Mouse (Mus musculus): Measurements from ENCODE around the gene Gramd4. TPM values are rescaled to one million over a fixed set of nuclear protein-coding genes. Genes with fewer than 3 reads are reported as not detected.
A peak's percentile ranks its signal among the peaks of the same experiment; 100 is the strongest.

Gramd4 gene
- polyA plus RNA-seq, 1 experiment from 2014 or later: 33.4 TPM

DNA sequence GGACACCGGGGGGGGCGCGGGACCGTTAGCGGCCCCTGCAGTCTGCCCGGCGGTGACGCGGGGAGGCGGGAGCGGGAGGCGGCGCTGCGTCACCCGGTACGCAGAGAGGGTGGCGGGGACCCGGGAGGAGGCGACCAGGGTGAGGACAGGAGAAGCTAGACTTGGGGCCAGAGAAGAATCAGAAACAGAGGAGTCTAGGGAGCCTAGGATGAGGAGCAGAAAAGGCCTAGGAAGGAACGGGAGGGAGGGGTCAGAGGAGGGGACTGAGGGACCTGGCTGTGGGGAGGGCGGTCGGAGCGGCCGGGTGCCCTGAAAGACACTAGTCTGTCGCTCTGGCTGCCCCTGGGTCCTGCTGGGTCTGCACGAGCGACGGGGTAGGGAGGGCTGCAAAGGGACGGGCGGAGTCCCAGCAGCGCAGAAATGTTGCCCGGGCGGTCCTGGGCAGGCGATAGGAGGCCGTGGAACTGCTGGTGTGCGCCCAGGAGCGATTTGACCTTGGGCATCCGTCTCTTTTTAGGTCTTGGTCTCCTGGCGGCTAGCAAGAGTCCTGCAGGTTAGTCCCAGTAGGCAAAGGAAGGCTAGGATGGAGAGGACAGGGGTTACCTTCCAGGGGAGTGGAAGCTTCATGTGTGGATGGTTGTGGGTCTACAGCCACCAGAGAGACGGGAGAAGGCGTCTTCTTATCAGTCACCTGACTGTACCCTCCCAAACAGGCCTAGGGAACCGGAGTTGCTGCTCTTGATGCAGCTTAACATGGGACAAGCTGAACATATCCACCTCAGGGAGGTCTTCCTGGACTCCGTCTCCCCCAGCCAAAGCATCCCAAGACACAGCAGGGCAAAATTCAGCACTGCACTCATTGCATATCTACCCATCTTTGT lies 128.4 kb downstream of the Gramd4 start, which contains the start of gene Cerk:
Gene Cerk, minus strand, starts transcription at position 453 of the 881 bp plus-strand sequence.
- H3K4me1 ChIP-seq: peaks cover 52% of the 10 kb centered on the region
- ATAC-seq (ENCODE audit: low FRiP score): peak; percentile 82

DNA sequence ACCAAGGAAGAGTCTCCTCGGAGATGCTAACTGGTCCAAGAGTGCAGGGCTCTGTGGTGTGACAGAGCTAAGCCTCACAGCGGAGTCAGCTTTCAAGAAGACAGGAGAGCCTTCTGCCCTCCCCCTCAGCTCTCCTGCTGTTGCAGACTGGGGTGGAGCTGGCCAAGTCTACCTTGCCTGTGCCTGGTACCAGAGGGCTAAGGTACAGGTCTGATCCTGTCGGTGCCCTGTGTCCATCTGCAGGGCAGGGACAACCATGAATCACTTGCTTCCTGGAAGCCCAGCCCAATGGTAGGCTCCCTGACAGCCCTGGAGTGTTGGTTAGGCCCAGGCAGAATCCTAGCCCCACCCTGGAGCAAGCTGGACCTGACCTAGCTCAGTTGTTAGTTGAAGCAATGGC lies 129.2 kb downstream of the Gramd4 start:
- Histone ChIP-seq H3K9ac (no peak overlapping the region), H3K4me3 (replicated peaks) (no peak overlapping the region), H3K4me1 (peaks cover 51% of the 10 kb centered on the region), H3K9me3 (no peaks in the 10 kb centered on the region), H3K27me3 (peaks cover 9% of the 10 kb centered on the region; the same call in 1 of the 2 replicates), H3K27ac (no peak overlapping the region), H3K4me2 (no peak overlapping the region), H3K36me3 (replicated peaks) (no peaks in the 10 kb centered on the region)
- 58% methylated on average over 3 of the region's 3 CpGs for WGBS
- no peak for ATAC-seq (ENCODE audit: low FRiP score)

More for the DNA sequence above, 128.4 kb downstream of the Gramd4 start, which contains the start of gene Cerk:
- H3K27ac ChIP-seq: peak within 1 kb of the TSS; percentile 87
- WGBS: 4% methylated on average over 41 of the region's 43 CpGs
- peak within 1 kb of the TSS; percentile 87 for H3K4me2 ChIP-seq
- no peaks in the 10 kb centered on the region for H3K36me3 ChIP-seq (replicated peaks)
- no peaks in the 10 kb centered on the region for H3K9me3 ChIP-seq
- H3K9ac ChIP-seq: peak within 1 kb of the TSS; percentile 95
- H3K27me3 ChIP-seq: peaks cover 9% of the 10 kb centered on the region; the same call in 1 of the 2 replicates
- H3K4me3 ChIP-seq (replicated peaks): peak within 1 kb of the TSS; percentile 91

Other genes starting within 250 kb of the Gramd4 start
- gene Cdpf1, start 246.0 kb upstream of the Gramd4 start, polyA plus RNA-seq (2016; fragmentation: Nextera tagmentation; extraction: Ambion mirVana): 17.9 and 18.5 TPM in 2 replicates
- 0.10 TPM in 1 of 2 replicates, not detected in the other for gene Pkdrej, start 236.0 kb upstream of the Gramd4 start, polyA plus RNA-seq (2016; fragmentation: Nextera tagmentation; extraction: Ambion mirVana)
- 2.7 and 3.0 TPM in 2 replicates for gene Ttc38, start 225.4 kb upstream of the Gramd4 start, polyA plus RNA-seq (2016; fragmentation: Nextera tagmentation; extraction: Ambion mirVana)
- gene Gtse1, start 197.9 kb upstream of the Gramd4 start, polyA plus RNA-seq (2016; fragmentation: Nextera tagmentation; extraction: Ambion mirVana): 44.1 and 44.6 TPM in 2 replicates
- 43.2 and 48.0 TPM in 2 replicates for gene Trmu, start 178.4 kb upstream of the Gramd4 start, polyA plus RNA-seq (2016; fragmentation: Nextera tagmentation; extraction: Ambion mirVana)
- gene Celsr1, start 23.9 kb upstream of the Gramd4 start, polyA plus RNA-seq (2016; fragmentation: Nextera tagmentation; extraction: Ambion mirVana): 7.3 and 7.9 TPM in 2 replicates
- gene Cerk, start 128.4 kb downstream of the Gramd4 start, polyA plus RNA-seq (2016; fragmentation: Nextera tagmentation; extraction: Ambion mirVana): 24.1 and 24.9 TPM in 2 replicates
- 9.1 and 9.4 TPM in 2 replicates for gene Tbc1d22a, start 156.8 kb downstream of the Gramd4 start, polyA plus RNA-seq (2016; fragmentation: Nextera tagmentation; extraction: Ambion mirVana)